In the genomic region with DNA sequence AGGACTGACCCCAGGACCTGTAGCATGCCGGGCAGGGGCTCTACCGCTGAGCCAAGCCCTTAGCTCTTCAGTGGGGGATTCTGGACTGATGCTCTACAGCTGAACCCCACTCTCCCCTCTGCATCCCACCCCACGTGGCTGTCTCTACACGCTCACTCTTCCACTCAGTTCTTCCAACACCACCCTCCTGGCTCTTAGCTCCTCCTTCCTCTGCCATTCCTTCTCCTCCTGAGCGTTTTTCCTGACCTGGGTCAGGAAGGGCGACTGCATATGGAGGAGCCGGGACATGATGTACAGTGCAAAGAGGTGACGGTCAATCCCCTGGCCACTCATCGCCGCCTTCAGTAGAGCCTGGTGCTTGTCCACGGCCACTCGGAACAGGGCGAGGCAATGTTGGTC, we compare ENCODE assay signal across 24 mouse cellular contexts. TPM values are rescaled to one million over a fixed set of nuclear protein-coding genes. Genes with fewer than 3 reads are reported as not detected.
DNase-seq lines count a peak whose midpoint lies in the region; ATAC-seq and TF ChIP-seq lines count a peak whose summit lies in the region.
"Had no signal": no experiment of that assay in that cellular context is flagged by ENCODE, and none has a peak within 500 bp of the region (broad histone marks: within the 10 kb centered on the region; RNA-seq: fewer than 3 reads in every experiment).

No protein-coding gene starts in this region.

- H3K9ac ChIP-seq in liver, postnatal 0 days (replicated peaks) = no peak overlapping the region
- no peak overlapping the region for H3K9ac ChIP-seq in liver, embryonic 11.5 days (ENCODE audit: low read depth, low read length)
- H3K9ac ChIP-seq: embryonic facial prominence, embryonic 15.5 days; forebrain, embryonic 12.5 days had no signal

- no peak for TF ChIP-seq CTCF in liver, postnatal 0 days (IDR thresholded peaks at IDR 0.05; ENCODE audit: low read depth)

- no peaks in the 10 kb centered on the region for H3K4me1 ChIP-seq in liver, postnatal 0 days (ENCODE audit: insufficient read depth)
- H3K4me1 ChIP-seq in liver, embryonic 11.5 days (replicated peaks; ENCODE audit: control insufficient read depth, insufficient read depth, low read length) = peaks cover 6% of the 10 kb centered on the region; the same call in 1 of the 2 replicates
- H3K4me1 ChIP-seq: forebrain, embryonic 12.5 days had no signal

- H3K4me3 ChIP-seq in liver, postnatal 0 days (ENCODE audit: low read depth, low read length) = no peak overlapping the region
- H3K4me3 ChIP-seq in liver, embryonic 11.5 days (ENCODE audit: low read depth, low read length) = no peak overlapping the region
- H3K4me3 ChIP-seq: embryonic facial prominence, embryonic 13.5 days; embryonic facial prominence, embryonic 15.5 days; erythroblast, embryonic 14.5 days; forebrain, embryonic 10.5 days; forebrain, embryonic 12.5 days had no signal

- DNase-seq in adrenal gland, postnatal 10 days = peak; percentile 1
- DNase-seq in adrenal gland, adult 8-10 months = no peak
- DNase-seq in liver, postnatal 0 days = peak; percentile 12
- no peak for DNase-seq in liver, embryonic 11.5 days (ENCODE audit: low spot score)
- DNase-seq in testis, postnatal 14 days (ENCODE audit: low spot score) = peak; percentile 4
- no peak for DNase-seq in testis, postnatal 10 days (ENCODE audit: low spot score)
- DNase-seq: adrenal gland, postnatal 14 days; cerebellum, adult 11 months; cerebellum, adult 18-20 months; cerebellum, adult 8-10 months; cerebellum, adult 9-11 months; cerebellum, postnatal 14 days; cerebellum, postnatal 36 days; embryo, embryonic 11 days had no signal

- H3K9me3 ChIP-seq in liver, postnatal 0 days (ENCODE audit: low read length) = no peaks in the 10 kb centered on the region
- H3K9me3 ChIP-seq in liver, embryonic 11.5 days (ENCODE audit: control insufficient read depth, low read length) = no peaks in the 10 kb centered on the region
- H3K9me3 ChIP-seq: embryonic facial prominence, embryonic 13.5 days; embryonic facial prominence, embryonic 15.5 days; forebrain, embryonic 10.5 days; forebrain, embryonic 12.5 days had no signal

- ATAC-seq in liver, postnatal 0 days = no peak
- ATAC-seq in liver, embryonic 11.5 days (replicated peaks; ENCODE audit: low FRiP score) = no peak
- ATAC-seq: forebrain, embryonic 14.5 days; forebrain, embryonic 16.5 days had no signal

- no peak overlapping the region for H3K4me2 ChIP-seq in liver, postnatal 0 days (ENCODE audit: low read depth, low read length)
- H3K4me2 ChIP-seq in liver, embryonic 11.5 days = no peak overlapping the region
- H3K4me2 ChIP-seq: embryonic facial prominence, embryonic 13.5 days; embryonic facial prominence, embryonic 15.5 days; forebrain, embryonic 12.5 days had no signal

- H3K27me3 ChIP-seq in liver, postnatal 0 days (ENCODE audit: insufficient read depth, low read length) = no peaks in the 10 kb centered on the region
- H3K27me3 ChIP-seq in liver, embryonic 11.5 days (replicated peaks; ENCODE audit: control insufficient read depth, insufficient read depth, low read length) = no peaks in the 10 kb centered on the region
- H3K27me3 ChIP-seq: embryonic facial prominence, embryonic 13.5 days; embryonic facial prominence, embryonic 15.5 days; forebrain, embryonic 12.5 days had no signal

- TF ChIP-seq EP300 in liver, postnatal 0 days (IDR thresholded peaks at IDR 0.05; ENCODE audit: low read depth) = no peak

- WGBS in liver, postnatal 0 days (ENCODE audit: insufficient replicate concordance) = 81% methylated on average over 13 of the region's 13 CpGs
- WGBS in liver, embryonic 11.5 days = 78% methylated on average over 13 of the region's 13 CpGs

- H3K36me3 ChIP-seq in liver, postnatal 0 days (replicated peaks; ENCODE audit: insufficient read depth, low read length) = no peaks in the 10 kb centered on the region
- no peaks in the 10 kb centered on the region; the same call in 1 of the 2 replicates for H3K36me3 ChIP-seq in liver, embryonic 11.5 days (ENCODE audit: control insufficient read depth, insufficient read depth, low read length)

- no peak overlapping the region for H3K27ac ChIP-seq in liver, postnatal 0 days (ENCODE audit: low read depth)
- no peak overlapping the region for H3K27ac ChIP-seq in liver, embryonic 11.5 days (ENCODE audit: low read depth, low read length)
- H3K27ac ChIP-seq: embryonic facial prominence, embryonic 13.5 days; embryonic facial prominence, embryonic 15.5 days; forebrain, embryonic 10.5 days; forebrain, embryonic 12.5 days had no signal

RNA-seq across cellular contexts. Expression of gene Cpt1c, which starts 14.1 kb away (rescaled TPM):
- total RNA-seq in adrenal gland, postnatal 10 days (2021) = 10 to 100 TPM in 1 of 2 experiments, 1 to 10 TPM in 1; 9.8 to 15.3 TPM
- 10 to 100 TPM; 13.7 to 28.4 (median 20.4) TPM for total RNA-seq in adrenal gland, adult 8-10 months (2022)
- polyA plus RNA-seq in liver, postnatal 0 days (2015; fragmentation: Nextera tagmentation; extraction: Ambion mirVana) = 0.98 and 1.1 TPM in 2 replicates
- 8.2 and 8.5 TPM in 2 replicates for polyA plus RNA-seq in liver, embryonic 11.5 days (2014; fragmentation: Nextera tagmentation; extraction: Ambion mirVana)

RNA-seq across cellular contexts. Expression of gene Tsks, which starts 17.5 kb away (rescaled TPM):
- total RNA-seq in adrenal gland, postnatal 10 days (2021) = not detected
- not detected for total RNA-seq in adrenal gland, adult 8-10 months (2022)
- 0.06 TPM in 1 of 2 replicates, not detected in the other for polyA plus RNA-seq in liver, postnatal 0 days (2015; fragmentation: Nextera tagmentation; extraction: Ambion mirVana)
- polyA plus RNA-seq in liver, embryonic 11.5 days (2014; fragmentation: Nextera tagmentation; extraction: Ambion mirVana) = 0.10 TPM in 1 of 2 replicates, not detected in the other
- total RNA-seq: adrenal gland, postnatal 14 days; common myeloid progenitor, adult 5-6 weeks; MEL had no signal
- polyA plus RNA-seq: embryonic facial prominence, embryonic 11.5 days; erythroblast, embryonic 14.5 days; forebrain, embryonic 14.5 days had no signal

RNA-seq across cellular contexts. Expression of gene Prmt1, which starts 25.9 kb away (rescaled TPM):
- total RNA-seq in adrenal gland, postnatal 10 days (2021) = 100 to 1,000 TPM; 254 to 258 TPM
- 100 to 1,000 TPM; 221 to 296 (median 243) TPM for total RNA-seq in adrenal gland, adult 8-10 months (2022)
- polyA plus RNA-seq in liver, postnatal 0 days (2015; fragmentation: Nextera tagmentation; extraction: Ambion mirVana) = 73.2 and 76.8 TPM in 2 replicates
- 175 and 186 TPM in 2 replicates for polyA plus RNA-seq in liver, embryonic 11.5 days (2014; fragmentation: Nextera tagmentation; extraction: Ambion mirVana)

RNA-seq across cellular contexts. Expression of gene Ap2a1, which starts 31.2 kb away (rescaled TPM):
- total RNA-seq in adrenal gland, postnatal 10 days (2021) = 10 to 100 TPM; 83.6 to 93.2 TPM
- total RNA-seq in adrenal gland, adult 8-10 months (2022) = 100 to 1,000 TPM in 3 of 4 experiments, 10 to 100 TPM in 1; 99.8 to 139 (median 118) TPM
- 25.6 and 29.5 TPM in 2 replicates for polyA plus RNA-seq in liver, postnatal 0 days (2015; fragmentation: Nextera tagmentation; extraction: Ambion mirVana)
- polyA plus RNA-seq in liver, embryonic 11.5 days (2014; fragmentation: Nextera tagmentation; extraction: Ambion mirVana) = 100 and 111 TPM in 2 replicates

RNA-seq across cellular contexts. Expression of gene Irf3, which starts 36.9 kb away (rescaled TPM):
- total RNA-seq in adrenal gland, postnatal 10 days (2021) = 10 to 100 TPM; 80.3 to 89.6 TPM
- total RNA-seq in adrenal gland, adult 8-10 months (2022) = 100 to 1,000 TPM; 118 to 180 (median 144) TPM
- 35.9 and 38.0 TPM in 2 replicates for polyA plus RNA-seq in liver, postnatal 0 days (2015; fragmentation: Nextera tagmentation; extraction: Ambion mirVana)
- 76.2 and 88.4 TPM in 2 replicates for polyA plus RNA-seq in liver, embryonic 11.5 days (2014; fragmentation: Nextera tagmentation; extraction: Ambion mirVana)

Comparison
In these comparisons a context has a peak if more than half of its experiments do, and no peak if none do; other contexts are left out.
1. DNase-seq: peak in adrenal gland, postnatal 10 days (single experiment), liver, postnatal 0 days (single experiment) and testis, postnatal 14 days (single experiment); none in adrenal gland, adult 8-10 months (single experiment), liver, embryonic 11.5 days (single experiment) and testis, postnatal 10 days (single experiment).